Mouse (Mus musculus) left cerebral cortex, adult 2 months (tissue): Measurements from ENCODE around the gene Huwe1. TPM values are rescaled to one million over a fixed set of nuclear protein-coding genes. Genes with fewer than 3 reads are reported as not detected.

ENCODE experiments used
- DNase-seq, 2 experiments: peaks; one replicate each; pipeline ENCODE4 v3.0.0; 2021 to 2022; ENCODE audit warnings: low spot score in 2 of 2, mixed read lengths in 1 of 2; ENCODE audit errors: extremely low spot score in 1 of 2
- H3K27ac ChIP-seq: fragments of 200-600 bp; 2 replicates; pipeline ENCODE4 v1.8.1; 2022
- H3K4me3 ChIP-seq: fragments of 200-600 bp; 2 replicates; pipeline ENCODE4 v1.8.1; 2022
- CTCF ChIP-seq: fragments of 200-600 bp; IDR thresholded peaks from 2 replicates; pipeline ENCODE4 v1.8.1; 2022; ENCODE audit warnings: antibody characterized with exemption, mild to moderate bottlenecking, moderate library complexity
- intact Hi-C: fragments of 180-260 bp; cut with DNase I; formaldehyde crosslinking; loops from one replicate; pipeline ENCODE4 v1.15.1; 2025
- long read RNA-seq, 2 experiments: library from polyadenylated mRNA; stranded (forward); transcript quantifications; one replicate each; pipeline ENCODE4 v2.0.0; 2021; ENCODE audit warnings: borderline mapping rate in 2 of 2
- total RNA-seq, 2 experiments: library from RNA; stranded (reverse); gene quantifications; 2 replicates each; pipeline ENCODE4 v1.2.3; 2021

The Huwe1 gene
- total RNA-seq: 100 to 1,000 TPM; 278 to 297 TPM
- long read RNA-seq, experiment 1, partial matches to known transcripts: 28 of 41 reads
- long read RNA-seq, experiment 1, other reads (novel, unspliced or antisense): 13 of 41 reads
- long read RNA-seq, experiment 2, partial matches to known transcripts: 26 of 43 reads
- long read RNA-seq, experiment 2, other reads (novel, unspliced or antisense): 17 of 43 reads

- TF ChIP-seq CTCF: no peak; the same call in 1 of the 2 replicates
- Histone ChIP-seq H3K27ac (peak within 1 kb of the TSS; percentile 89), H3K4me3 (peak within 1 kb of the TSS; percentile 63)
These were observed at the start of gene Huwe1 for GRCm38 (mm10) chrX:151800701-151801511. Gene Huwe1, plus strand, starts transcription at chrX:151800807.

DNA sequence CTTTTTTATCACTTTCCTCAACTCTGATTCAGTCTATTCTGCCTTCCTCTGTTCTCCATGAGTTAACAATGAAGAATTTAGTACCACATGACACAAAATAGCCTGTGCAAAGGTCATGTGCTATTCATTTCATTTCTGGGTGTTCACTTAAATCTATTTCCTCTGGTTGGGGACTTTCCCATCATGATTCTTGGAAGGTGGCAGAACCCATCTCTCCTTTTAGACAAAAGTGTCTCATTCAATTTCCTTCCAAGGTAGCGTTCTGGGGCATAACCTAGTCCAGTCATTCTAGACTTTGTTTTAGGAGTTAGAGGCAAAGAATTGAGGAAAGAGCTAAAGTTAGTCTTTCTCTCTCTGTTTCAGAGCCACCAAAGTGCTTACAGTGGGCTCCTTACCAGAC is 20.3 kb upstream of the Huwe1 start:
- intact Hi-C loops: no loop called here
- Histone ChIP-seq H3K4me3 (no peak overlapping the region), H3K27ac (no peak overlapping the region)
- no peak for TF ChIP-seq CTCF
- no peak for DNase-seq

More at GRCm38 (mm10) chrX:151800701-151801511, at the start of gene Huwe1:
- intact Hi-C loops: loop anchor here (5.0 kb wide), 4 partner anchors 164 to 459 kb away; partner anchors contain the start of genes Fam120c, Ribc1 and Smc1a
- DNase-seq: peak; percentile 50 to 58

DNA sequence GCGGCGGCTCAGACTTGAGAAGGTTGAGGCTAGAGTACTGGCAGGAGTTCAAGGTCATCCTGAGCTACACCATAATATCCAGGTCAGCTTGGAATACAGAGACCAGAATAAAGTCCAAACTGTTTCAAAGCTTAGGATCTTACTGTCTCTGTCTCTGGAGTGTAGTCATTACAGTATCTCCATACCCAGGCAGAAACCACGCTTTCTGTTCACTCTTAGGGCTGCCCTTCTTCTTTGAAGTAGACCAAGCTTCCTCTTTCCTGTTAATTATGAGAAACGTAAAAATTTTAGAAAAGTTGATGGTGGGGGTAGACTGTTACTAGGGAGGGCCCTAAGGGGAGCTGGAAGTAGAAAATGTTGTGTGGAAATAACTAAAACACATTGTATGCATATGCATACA is 17.7 kb upstream of the Huwe1 start:
- Histone ChIP-seq H3K27ac (no peak overlapping the region), H3K4me3 (no peak overlapping the region)
- intact Hi-C loops: no loop called here
- no peak for DNase-seq
- TF ChIP-seq CTCF: no peak

- intact Hi-C loops: no loop called here
- H3K27ac ChIP-seq: no peak overlapping the region
- no peak for TF ChIP-seq CTCF
- DNase-seq: no peak
- no peak overlapping the region for H3K4me3 ChIP-seq
These were observed 7.8 kb upstream of the Huwe1 start for GRCm38 (mm10) chrX:151792766-151793165.

- intact Hi-C loops: no loop called here
- Histone ChIP-seq H3K27ac (no peak overlapping the region), H3K4me3 (no peak overlapping the region)
- DNase-seq: no peak
- no peak for TF ChIP-seq CTCF
These were observed 2.6 kb upstream of the Huwe1 start for GRCm38 (mm10) chrX:151797970-151798369.

GRCm38 (mm10) chrX:151802328-151802955 is 1.8 kb downstream of the Huwe1 start:
- H3K4me3 ChIP-seq: peak overlapping the region; percentile 63
- no peak for DNase-seq
- intact Hi-C loops: loop anchor here (2.0 to 5.0 kb wide), 5 partner anchors 165 to 460 kb away; partner anchors contain the start of genes Fam120c, Phf8, Ribc1 and Smc1a
- no peak; the same call in 1 of the 2 replicates for TF ChIP-seq CTCF
- peak overlapping the region; percentile 74 for H3K27ac ChIP-seq

GRCm38 (mm10) chrX:151802956-151803776 is 2.6 kb downstream of the Huwe1 start:
- peak; percentile 89 to 92 for DNase-seq
- TF ChIP-seq CTCF: no peak
- Histone ChIP-seq H3K4me3 (peak overlapping the region; percentile 65), H3K27ac (peak overlapping the region; percentile 94)
- intact Hi-C loops: loop anchor here (2.0 to 5.0 kb wide), 5 partner anchors 166 to 461 kb away; partner anchors contain the start of genes Fam120c, Phf8, Ribc1 and Smc1a

- Histone ChIP-seq H3K4me3 (peak overlapping the region; percentile 65), H3K27ac (peak overlapping the region; percentile 94)
- intact Hi-C loops: loop anchor here (2.0 to 5.0 kb wide), 5 partner anchors 166 to 461 kb away; partner anchors contain the start of genes Fam120c, Phf8, Ribc1 and Smc1a
- TF ChIP-seq CTCF: no peak; the same call in 1 of the 2 replicates
- DNase-seq: peak; percentile 34 to 39
These were observed 3.1 kb downstream of the Huwe1 start for GRCm38 (mm10) chrX:151803777-151804101.

DNA sequence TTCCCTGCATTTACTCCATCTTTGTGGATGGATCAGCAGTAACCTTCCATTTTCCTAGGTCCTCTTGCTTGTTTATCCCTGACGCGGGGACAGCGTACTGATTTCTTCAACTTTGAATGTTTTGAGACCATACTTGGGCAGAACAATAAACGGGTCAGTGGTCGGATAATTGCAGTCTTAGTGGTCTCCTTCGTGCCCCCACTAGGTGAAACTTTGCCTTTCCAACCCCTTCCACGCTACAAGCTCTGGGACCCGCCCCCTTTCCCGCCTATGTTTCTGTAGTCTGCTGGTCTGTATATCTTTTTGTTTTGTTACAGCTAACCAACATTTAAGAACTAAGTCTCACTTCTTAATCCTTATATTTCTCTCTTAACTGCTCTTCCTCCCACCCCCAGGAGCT is 3.8 kb downstream of the Huwe1 start:
- intact Hi-C loops: loop anchor here (5.0 kb wide), 4 partner anchors 167 to 462 kb away; partner anchors contain the start of genes Fam120c, Ribc1 and Smc1a
- no peak for DNase-seq
- TF ChIP-seq CTCF: no peak
- H3K4me3 ChIP-seq: peak overlapping the region; percentile 65
- no peak overlapping the region for H3K27ac ChIP-seq

DNA sequence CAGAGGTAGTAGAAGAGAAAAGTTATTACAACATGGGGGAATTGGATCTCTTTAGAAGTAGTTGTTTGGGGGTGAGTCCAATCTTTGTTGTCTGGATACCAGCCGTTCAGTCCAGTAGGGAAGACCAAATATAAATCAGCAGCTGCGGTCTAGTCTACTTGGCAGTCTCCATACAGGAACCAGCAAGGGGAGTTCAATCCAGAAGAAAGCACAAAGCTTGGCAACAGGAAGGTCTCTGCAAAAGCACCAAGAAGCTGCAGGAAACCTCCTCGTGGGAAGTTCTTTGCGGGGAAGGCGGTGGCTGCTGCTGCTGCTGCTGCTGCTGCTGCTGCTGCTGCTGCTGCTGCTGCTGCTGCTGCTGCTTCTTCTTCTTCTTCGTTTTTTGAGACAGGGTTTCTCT is 10.9 kb downstream of the Huwe1 start:
- DNase-seq: no peak
- H3K4me3 ChIP-seq: no peak overlapping the region
- intact Hi-C loops: no loop called here
- no peak overlapping the region for H3K27ac ChIP-seq
- TF ChIP-seq CTCF: no peak

- intact Hi-C loops: no loop called here
- no peak overlapping the region for H3K27ac ChIP-seq
- no peak overlapping the region for H3K4me3 ChIP-seq
- no peak for TF ChIP-seq CTCF
- DNase-seq: no peak
These were observed 13.0 kb downstream of the Huwe1 start for GRCm38 (mm10) chrX:151813656-151814055.
